Mouse (Mus musculus) liver, embryonic 14.5 days (tissue): ENCODE measurements around the gene Rap1gap2. TPM values are rescaled to one million over a fixed set of nuclear protein-coding genes. Genes with fewer than 3 reads are reported as not detected.

Experiments used
- ATAC-seq: fragments of 200-750 bp; cut with Nextera tagmentation; 2 replicates; pipeline ENCODE4 v1.8.0; 2017; ENCODE audit warnings: moderate number of reproducible peaks, mild to moderate bottlenecking, moderate library complexity; ENCODE audit not compliant: insufficient read depth
- DNase-seq, 3 experiments: peaks; one replicate each; pipeline ENCODE4 v3.0.0-alpha.2; 2012 to 2013; ENCODE audit warnings: low read depth in 3 of 3, low spot score in 3 of 3
- H3K27ac ChIP-seq: fragments of 300-500 bp; sonication (generic); 2 replicates; pipeline ENCODE4 v1.5.1; 2014; ENCODE audit warnings: moderate library complexity, mild to moderate bottlenecking, control low read depth, inconsistent platforms
- H3K27me3 ChIP-seq: fragments of 300-500 bp; sonication (generic); 2 replicates; pipeline ENCODE4 v1.6.1; 2014; ENCODE audit warnings: mild to moderate bottlenecking, low read length, moderate library complexity; ENCODE audit not compliant: control insufficient read depth, insufficient read depth
- H3K36me3 ChIP-seq: fragments of 300-500 bp; sonication (generic); replicated peaks from 2 replicates; pipeline ENCODE4 v1.6.1; 2014; ENCODE audit warnings: low read depth; ENCODE audit not compliant: control insufficient read depth, insufficient read depth
- H3K4me1 ChIP-seq, 2 experiments: fragments of 200-500 bp in 1 of 2; fragments of 300-500 bp in 1 of 2; sonication (generic) in 1 of 2; replicated peaks; 2 replicates each; pipeline ENCODE4 v1.6.1; 2012 to 2014; ENCODE audit warnings: antibody characterized with exemption in 1 of 2, inconsistent platforms in 1 of 2, low read length in 1 of 2; ENCODE audit not compliant: control insufficient read depth in 2 of 2, insufficient read depth in 2 of 2
- H3K4me2 ChIP-seq: fragments of 300-500 bp; sonication (generic); 2 replicates; pipeline ENCODE4 v1.6.1; 2014; ENCODE audit warnings: low read depth, mild to moderate bottlenecking, control low read depth, moderate library complexity
- H3K4me3 ChIP-seq, 2 experiments: fragments of 200-500 bp in 1 of 2; fragments of 300-500 bp in 1 of 2; sonication (generic) in 1 of 2; 2 replicates each; pipeline ENCODE4 v1.5.1; 2012 to 2014; ENCODE audit warnings: low read depth in 2 of 2, low read length in 2 of 2, mild to moderate bottlenecking in 2 of 2, control low read depth in 1 of 2, inconsistent platforms in 1 of 2, moderate library complexity in 1 of 2; ENCODE audit not compliant: insufficient read depth in 1 of 2
- H3K9ac ChIP-seq: fragments of 300-500 bp; sonication (generic); replicated peaks from 2 replicates; pipeline ENCODE4 v1.6.1; 2014; ENCODE audit warnings: mild to moderate bottlenecking, control low read depth, moderate library complexity
- H3K9me3 ChIP-seq: fragments of 300-500 bp; sonication (generic); 2 replicates; pipeline ENCODE4 v1.6.1; 2016; ENCODE audit warnings: low read length, mixed read lengths; ENCODE audit not compliant: control insufficient read depth
- CTCF ChIP-seq: IDR thresholded peaks from 2 replicates; pipeline ENCODE4 v1.5.1; 2016; ENCODE audit warnings: antibody characterized with exemption, low read depth, control low read depth
- EP300 ChIP-seq: IDR thresholded peaks from 2 replicates; pipeline ENCODE4 v1.6.1; 2016; ENCODE audit warnings: antibody characterized with exemption, low read depth
- WGBS: fragments of 180-500 bp; shearing (Covaris S2); extraction: QIAGEN DNeasy Blood & Tissue Kit; methylation state at CpG from one replicate; pipeline ENCODE4 v1.1.7; 2014; ENCODE audit not compliant: insufficient replicate concordance; 5-methylcytosine and 5-hydroxymethylcytosine counted together
- polyA plus RNA-seq, 2 experiments: library from polyadenylated mRNA; depleted of rRNA in 1 of 2; stranded (reverse) in 1 of 2; unstranded in 1 of 2; fragments of >200 nt; fragmentation: Nextera tagmentation in 1 of 2; extraction: Ambion mirVana in 1 of 2; gene quantifications; 2 replicates each; pipeline versions ENCODE4 v1.2.1 to v1.2.3; 2012 to 2014

Gene Rap1gap2
- polyA plus RNA-seq, 2 experiments, result 0.56 to 0.98 TPM

GRCm38 (mm10) chr11:74412462-74412861, 198.3 kb downstream of the Rap1gap2 start:
- no peak overlapping the region for H3K27ac ChIP-seq
- H3K4me2 ChIP-seq, result no peak overlapping the region
- H3K9me3 ChIP-seq, result no peaks in the 10 kb centered on the region
- WGBS, result 54% methylated on average over 3 of the region's 3 CpGs
- DNase-seq, result no peak
- no peaks in the 10 kb centered on the region for H3K4me1 ChIP-seq
- H3K9ac ChIP-seq, result no peak overlapping the region
- H3K36me3 ChIP-seq, result no peaks in the 10 kb centered on the region
- no peaks in the 10 kb centered on the region for H3K27me3 ChIP-seq
- no peak for ATAC-seq
- no peak overlapping the region for H3K4me3 ChIP-seq
- TF ChIP-seq CTCF, result no peak
- no peak for TF ChIP-seq EP300

DNA sequence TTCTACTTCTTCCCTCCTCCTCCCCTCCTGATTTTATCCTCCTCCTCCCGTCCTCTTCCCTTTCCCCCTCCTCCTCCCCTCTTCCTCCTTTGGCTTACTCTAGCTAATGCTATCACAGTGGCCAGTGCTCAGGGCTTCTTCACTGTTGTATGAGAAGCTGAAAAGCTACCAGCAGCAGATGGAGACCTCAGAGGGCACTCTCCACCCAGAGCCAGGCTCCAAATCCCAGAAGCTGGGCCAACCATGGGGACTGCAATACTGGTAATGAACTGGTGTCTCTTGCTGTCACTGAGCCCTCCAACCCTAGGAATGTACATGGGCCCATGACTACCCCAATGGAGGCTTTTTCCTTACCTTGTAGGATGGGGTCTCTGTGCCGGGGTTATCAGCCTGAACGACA, 198.8 kb downstream of the Rap1gap2 start:
- H3K27ac ChIP-seq, result no peak overlapping the region
- TF ChIP-seq CTCF (no peak), EP300 (no peak)
- no peaks in the 10 kb centered on the region for H3K9me3 ChIP-seq
- WGBS, result 54% methylated on average over 3 of the region's 3 CpGs
- H3K27me3 ChIP-seq, result no peaks in the 10 kb centered on the region
- no peaks in the 10 kb centered on the region for H3K4me1 ChIP-seq
- H3K4me2 ChIP-seq, result no peak overlapping the region
- ATAC-seq (no peak), DNase-seq (no peak)
- no peak overlapping the region for H3K4me3 ChIP-seq
- no peaks in the 10 kb centered on the region for H3K36me3 ChIP-seq
- no peak overlapping the region for H3K9ac ChIP-seq

- Histone ChIP-seq H3K4me2 (no peak overlapping the region), H3K9ac (no peak overlapping the region), H3K36me3 (no peaks in the 10 kb centered on the region), H3K27me3 (no peaks in the 10 kb centered on the region), H3K4me3 (no peak overlapping the region), H3K27ac (no peak overlapping the region), H3K4me1 (no peaks in the 10 kb centered on the region), H3K9me3 (no peaks in the 10 kb centered on the region)
- TF ChIP-seq EP300 (no peak), CTCF (no peak)
- ATAC-seq, result no peak
- no peak for DNase-seq
- WGBS, result 67% methylated on average over 4 of the region's 4 CpGs
Measured at GRCm38 (mm10) chr11:74409757-74410174, 200.9 kb downstream of the Rap1gap2 start.

GRCm38 (mm10) chr11:74409447-74409754, 201.3 kb downstream of the Rap1gap2 start:
- no peaks in the 10 kb centered on the region for H3K9me3 ChIP-seq

DNA sequence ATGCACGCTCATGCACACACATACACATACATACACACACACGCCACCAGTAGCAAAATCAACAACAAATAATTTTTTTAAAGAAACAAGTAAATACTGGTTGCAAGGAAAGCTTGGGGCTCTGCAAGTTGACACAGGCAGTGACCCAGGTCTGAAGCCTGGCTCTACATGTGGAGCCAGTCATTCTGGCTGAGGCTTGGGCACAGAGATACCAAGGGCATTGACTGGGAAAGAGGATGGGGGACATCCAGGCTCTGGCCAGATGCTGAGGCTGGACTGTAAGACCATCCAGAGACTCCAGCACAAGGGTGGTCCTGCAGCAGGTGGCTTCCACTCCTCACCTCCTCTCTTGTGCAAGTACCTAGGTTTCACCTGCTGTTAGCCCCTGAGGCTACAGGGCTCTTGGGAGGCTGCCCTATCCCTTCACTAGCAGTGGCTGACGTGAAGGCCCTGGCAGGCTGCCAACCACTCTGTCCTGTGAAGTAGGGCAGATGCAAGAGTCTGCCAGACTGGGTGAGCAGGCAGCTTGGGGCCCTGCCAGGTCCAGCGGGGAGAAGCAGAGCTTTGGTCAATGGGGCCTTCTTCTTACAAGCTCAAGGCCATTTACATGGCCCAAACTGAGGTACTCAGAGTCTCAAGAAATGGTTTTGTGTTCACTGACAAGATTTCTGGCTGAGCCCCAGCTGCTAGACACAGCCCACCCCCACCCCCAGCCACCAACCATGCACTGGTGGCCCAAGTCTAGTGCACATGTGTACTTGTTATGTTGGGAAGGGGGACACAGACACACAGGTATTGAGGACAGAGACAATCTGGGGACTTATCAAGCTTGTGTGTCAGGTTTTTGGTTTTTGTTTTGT, 201.9 kb downstream of the Rap1gap2 start:
- no peak overlapping the region for H3K9ac ChIP-seq
- no peak overlapping the region for H3K4me2 ChIP-seq
- H3K4me1 ChIP-seq, result no peaks in the 10 kb centered on the region
- no peaks in the 10 kb centered on the region for H3K27me3 ChIP-seq
- H3K9me3 ChIP-seq, result no peaks in the 10 kb centered on the region
- no peak overlapping the region for H3K4me3 ChIP-seq
- TF ChIP-seq CTCF (0 out of 2 replicates have a peak, but pooled peaks have one; percentile 4), EP300 (no peak)
- no peak for ATAC-seq
- no peak for DNase-seq
- H3K36me3 ChIP-seq, result no peaks in the 10 kb centered on the region
- H3K27ac ChIP-seq, result no peak overlapping the region
- WGBS, result 43% methylated on average over 4 of the region's 4 CpGs

More at GRCm38 (mm10) chr11:74409447-74409754, 201.3 kb downstream of the Rap1gap2 start:
- no peaks in the 10 kb centered on the region for H3K4me1 ChIP-seq
- H3K4me2 ChIP-seq, result no peak overlapping the region
- H3K4me3 ChIP-seq, result no peak overlapping the region
- WGBS, result 76% methylated on average over 5 of the region's 5 CpGs
- DNase-seq (no peak), ATAC-seq (no peak)
- no peak overlapping the region for H3K9ac ChIP-seq
- no peak overlapping the region for H3K27ac ChIP-seq
- H3K27me3 ChIP-seq, result no peaks in the 10 kb centered on the region
- H3K36me3 ChIP-seq, result no peaks in the 10 kb centered on the region
- TF ChIP-seq CTCF, result no peak
- TF ChIP-seq EP300, result no peak
